Mouse (Mus musculus) retina, postnatal 1 day (tissue): ENCODE data around the gene Shank1.

Source experiments
- DNase-seq: peaks from one replicate; pipeline ENCODE4 v3.0.0-alpha.2; 2012

Shank1 gene

GRCm38 (mm10) chr7:44304775-44305641 is 5.0 kb upstream of the Shank1 start:
- DNase-seq: peak; percentile 100

DNA sequence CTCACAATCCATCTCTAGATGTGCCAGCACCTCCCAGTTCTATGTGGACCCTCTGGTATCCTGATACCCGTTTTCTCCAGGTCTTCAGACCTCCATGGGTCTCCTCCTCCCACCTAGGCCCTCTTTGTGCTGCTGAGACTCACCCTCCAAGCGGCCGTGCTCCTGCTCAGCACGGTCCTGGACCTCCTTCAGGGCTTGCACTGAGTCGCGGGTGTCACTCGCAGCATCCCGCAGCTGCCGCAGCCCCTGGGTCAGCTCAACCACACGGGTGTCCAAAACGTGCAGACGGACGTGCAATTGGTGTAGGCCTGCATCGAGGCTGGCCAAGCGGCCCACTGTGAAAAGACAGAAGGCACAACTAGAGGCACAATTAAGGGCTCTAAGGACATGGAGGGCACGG is 4.4 kb upstream of the Shank1 start:
- no peak for DNase-seq

DNA sequence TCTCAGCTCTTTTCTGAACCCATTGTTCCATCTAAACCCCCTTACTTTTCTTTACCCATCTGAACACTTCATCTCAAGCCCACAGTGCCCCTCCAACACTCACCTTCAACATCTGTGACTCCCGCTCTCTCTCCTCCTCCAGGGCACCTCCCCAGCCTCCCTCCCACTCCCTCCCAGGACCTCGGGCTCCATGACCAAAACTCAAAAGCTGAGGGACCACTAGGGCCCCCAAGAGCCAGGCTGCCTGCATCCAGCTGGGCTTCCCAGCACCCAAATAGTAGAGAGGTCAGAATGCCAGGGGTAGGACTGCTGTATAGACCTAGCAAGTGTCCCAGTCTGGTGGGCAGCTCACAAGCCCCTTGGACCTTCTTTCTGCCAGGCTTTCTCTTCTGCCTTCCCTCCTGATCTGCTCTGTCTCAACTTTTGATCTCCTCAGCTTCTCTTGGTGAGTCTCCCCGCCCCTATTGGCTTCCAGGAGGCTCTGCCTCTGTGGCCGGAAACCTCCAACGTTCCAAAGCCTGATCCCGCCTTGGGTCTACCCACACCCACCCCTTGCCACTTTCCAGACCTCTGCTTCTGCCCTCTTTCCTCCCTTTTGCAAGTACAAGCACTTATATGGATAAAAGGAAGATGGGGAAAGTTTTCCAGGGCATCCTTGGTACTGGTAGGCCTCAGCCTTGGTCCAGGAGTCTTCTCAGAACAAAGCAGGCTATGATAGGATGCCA is 3.4 kb upstream of the Shank1 start, which contains the start of gene Clec11a:
Gene Clec11a, minus strand, starts transcription at position 387 of the 725 bp plus-strand sequence.
- no peak for DNase-seq

DNA sequence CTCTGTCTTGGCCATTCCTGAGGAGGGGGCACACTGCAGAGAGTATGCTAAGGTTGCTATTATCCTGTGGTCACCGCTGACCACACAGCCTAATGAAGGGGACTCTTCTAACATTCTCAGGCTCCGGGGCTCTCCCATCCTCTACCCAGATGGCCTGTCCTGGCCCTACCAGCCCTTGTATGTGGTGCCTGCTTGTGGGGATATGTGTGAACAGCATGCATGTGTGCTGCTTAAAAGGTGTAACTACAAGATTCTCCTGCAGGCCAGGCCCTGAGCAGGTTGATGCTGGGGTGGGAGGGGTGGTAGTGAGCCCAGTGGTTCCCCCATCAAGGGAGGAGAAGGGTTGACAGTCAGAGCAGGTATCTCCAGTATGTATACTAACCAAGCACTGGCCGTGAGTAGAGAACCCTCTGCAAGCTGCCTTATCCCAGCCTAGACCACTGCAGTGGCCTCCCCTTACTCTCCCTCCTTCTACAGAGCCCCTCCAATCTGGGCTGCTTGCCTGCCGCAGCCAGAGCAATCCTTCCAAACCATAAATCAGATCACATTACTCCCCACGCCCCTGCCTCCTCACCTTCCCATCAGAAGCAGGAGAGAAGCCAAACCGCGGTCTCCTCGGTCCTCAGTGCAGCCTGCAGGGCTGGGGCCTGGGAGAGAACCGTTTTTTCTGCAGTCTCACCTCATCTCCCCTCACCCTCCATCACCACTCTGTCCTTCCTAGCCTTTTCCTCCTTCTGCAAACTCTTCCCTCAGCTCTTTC is 2.6 kb upstream of the Shank1 start:
- DNase-seq: no peak

- DNase-seq: peak; percentile 18
Measured at GRCm38 (mm10) chr7:44310285-44310877, 328 bp downstream of the Shank1 start.

GRCm38 (mm10) chr7:44310878-44311712 is 1.0 kb downstream of the Shank1 start:
- peak; percentile 74 for DNase-seq

DNA sequence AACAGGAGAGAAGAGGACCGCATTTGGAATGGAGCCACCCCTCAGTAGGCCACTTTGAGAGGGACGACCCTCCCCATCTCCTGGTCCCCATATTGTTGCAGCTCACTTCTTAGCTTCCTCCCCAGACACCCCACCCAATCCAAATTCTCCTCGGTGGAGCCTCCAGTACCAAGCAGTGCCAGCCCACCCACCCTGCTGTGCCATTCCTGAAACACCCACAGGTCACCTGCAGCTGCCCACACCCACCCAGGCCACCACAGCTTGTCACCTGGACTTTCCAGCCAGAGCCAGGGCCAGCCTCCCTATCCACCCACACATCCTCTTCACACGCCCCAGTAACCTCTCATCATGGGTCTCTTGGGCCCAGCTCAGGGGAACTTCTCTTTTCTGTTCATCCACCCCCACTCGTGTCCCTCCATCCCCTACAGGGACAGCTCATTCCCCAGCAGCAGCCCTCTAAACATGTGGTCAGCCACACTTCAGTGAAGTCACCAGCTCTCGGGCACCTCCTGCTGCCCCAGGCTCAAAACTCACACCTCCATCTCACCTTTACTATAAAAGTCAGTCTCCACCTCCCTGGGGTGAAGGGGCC is 1.8 kb downstream of the Shank1 start:
- no peak for DNase-seq

DNA sequence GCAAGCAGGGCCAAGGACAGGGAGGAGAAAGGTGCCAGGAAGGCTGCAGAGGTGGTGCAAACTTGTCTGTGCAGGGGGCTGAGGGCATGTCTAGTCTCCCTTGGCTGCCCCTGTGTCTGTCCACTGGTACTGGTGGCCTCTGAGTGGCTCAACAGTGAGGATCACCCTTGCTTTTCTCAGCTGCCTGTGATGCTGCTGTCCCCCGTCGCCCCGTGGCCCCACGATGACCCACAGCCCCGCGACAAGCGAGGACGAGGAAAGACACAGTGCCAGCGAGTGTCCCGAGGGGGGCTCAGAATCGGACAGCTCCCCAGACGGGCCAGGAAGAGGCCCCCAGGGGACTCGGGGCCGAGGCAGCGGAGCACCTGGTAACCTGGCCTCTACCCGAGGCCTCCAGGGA is 2.4 kb downstream of the Shank1 start:
- no peak for DNase-seq

GRCm38 (mm10) chr7:44317913-44318312 is 7.9 kb downstream of the Shank1 start:
- DNase-seq: peak; percentile 44

DNA sequence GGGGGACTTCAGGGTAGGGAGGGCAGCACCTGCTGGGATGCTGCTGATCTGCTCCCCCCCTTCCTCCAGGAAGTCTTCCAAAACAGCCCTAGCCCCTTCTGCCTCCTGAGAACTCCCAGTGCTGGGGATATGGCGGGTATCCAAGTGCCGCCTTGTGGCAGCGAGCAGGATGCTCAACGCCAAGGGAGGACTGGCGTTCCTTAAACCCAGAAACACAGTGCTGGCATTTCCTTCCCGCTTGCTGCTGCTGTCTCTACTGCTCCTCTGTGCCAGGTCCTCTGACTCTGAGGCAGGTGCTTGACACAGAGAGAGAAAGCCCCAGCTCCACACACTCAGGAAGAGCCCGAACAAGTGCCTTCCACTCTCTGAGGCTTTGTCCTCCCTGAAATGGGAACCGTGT is 10.8 kb downstream of the Shank1 start:
- DNase-seq: no peak

DNA sequence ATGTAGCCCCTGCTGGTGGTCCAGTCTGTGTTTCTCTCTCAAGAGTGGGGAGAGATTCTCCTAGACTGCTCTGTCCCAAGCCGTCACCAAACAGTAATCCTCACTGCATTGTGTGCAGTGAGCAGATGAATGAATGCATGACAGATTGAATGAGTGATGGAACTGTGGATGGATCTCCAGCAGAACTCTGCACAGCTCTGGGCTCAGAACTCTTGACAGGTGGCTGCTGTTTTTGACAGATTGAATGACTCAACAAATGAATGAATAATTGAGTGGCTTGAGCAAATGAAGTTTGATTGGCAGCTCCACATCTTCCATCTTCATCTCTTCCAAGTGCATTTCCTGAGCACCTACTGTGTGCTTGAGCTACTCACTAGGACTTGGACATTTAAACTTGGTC is 12.2 kb downstream of the Shank1 start:
- DNase-seq: no peak

- DNase-seq: no peak
Measured at GRCm38 (mm10) chr7:44326614-44327013, 16.6 kb downstream of the Shank1 start.

- DNase-seq: no peak
Measured at GRCm38 (mm10) chr7:44332336-44332735, 22.3 kb downstream of the Shank1 start.

GRCm38 (mm10) chr7:44334139-44334538 is 24.1 kb downstream of the Shank1 start:
- DNase-seq: no peak

DNA sequence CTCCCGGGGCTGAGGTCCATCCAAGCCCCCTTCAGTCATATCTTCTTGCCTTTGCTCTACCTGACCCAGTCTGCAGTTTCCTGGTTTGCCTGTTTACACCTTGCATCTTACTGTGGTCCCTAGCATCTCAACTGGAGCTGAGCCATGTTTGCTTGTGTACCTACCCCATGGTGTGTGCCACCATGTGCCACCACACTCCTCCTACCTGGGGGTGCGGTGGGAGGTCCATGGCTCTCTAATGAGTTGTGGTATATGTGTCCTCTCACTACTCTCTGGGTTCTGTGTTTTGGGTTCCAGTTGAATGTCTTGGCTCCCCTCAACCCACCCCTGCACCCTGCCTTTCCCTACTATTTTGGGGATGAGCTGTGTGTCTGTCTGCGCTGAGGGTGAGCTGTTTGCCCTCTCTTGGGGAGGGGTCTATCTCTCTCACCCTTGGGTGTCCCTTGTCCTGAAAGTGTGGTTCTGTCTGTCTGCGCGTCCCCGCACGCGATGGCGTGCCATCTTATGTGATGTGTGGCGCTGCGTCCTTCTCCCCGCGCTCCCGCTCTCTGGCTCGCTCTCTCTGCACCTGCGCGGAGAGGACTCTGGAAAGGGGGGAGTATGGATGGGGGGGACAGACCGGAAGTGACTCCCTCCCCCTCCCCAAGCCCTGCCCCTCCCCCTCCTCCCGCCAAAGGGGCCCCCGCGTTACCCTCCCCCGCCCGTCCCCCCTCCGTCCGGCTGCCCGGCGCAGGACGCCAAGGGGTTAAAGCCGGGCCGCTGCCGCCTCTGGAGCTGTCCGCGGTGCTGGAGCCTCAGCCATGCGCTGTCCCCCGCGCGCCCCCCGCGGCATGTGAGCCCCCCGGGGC is 25.2 kb downstream of the Shank1 start:
- peak; percentile 75 for DNase-seq

DNA sequence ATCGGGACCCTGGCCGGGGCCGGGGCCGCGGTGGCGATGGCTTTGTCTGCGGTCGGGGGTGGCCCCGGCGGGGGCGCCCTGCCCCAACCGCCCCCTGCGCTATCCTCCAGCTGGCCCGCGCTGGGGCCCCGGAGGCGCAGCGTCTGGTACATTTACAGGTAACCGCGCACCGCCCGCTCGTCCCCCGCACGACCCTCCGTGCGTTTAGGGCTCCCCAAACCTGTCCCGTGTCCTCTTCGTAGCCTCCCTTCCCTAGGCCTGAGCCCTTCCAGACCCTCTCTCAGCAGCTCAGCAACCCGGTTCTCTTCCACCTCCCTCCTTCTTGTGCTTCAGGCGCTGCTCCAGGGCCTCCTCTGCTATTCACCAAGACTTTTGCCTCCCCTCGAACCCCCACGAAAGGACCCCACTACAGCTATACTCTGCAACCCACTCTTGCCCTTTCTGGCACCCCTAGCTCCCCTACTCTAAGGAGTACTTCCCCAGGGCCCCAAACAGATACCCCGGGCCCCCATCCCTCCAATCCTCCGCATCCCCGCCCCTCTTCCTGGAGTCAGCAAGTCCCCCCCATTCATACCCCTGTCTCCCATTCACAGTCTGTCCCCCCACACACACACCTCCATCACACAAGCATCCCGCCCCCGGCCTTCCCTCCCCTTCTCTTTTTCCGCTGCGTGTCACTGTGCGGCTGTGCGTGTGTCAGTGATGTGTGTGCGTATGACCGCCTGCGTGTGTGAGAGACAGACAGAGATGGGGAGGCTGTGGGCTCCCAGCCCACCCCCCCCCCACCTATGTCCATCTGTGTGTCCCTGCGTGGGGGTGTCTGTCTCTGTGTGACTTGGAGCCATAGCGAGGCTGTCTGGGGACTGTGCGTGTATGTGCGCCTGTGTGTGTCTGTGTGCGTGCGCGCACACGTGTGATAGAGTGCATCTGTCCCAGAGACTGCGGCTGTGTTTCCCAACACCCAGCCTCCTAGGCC is 26.3 kb downstream of the Shank1 start:
- DNase-seq: peak; percentile 58

- no peak for DNase-seq
Measured at GRCm38 (mm10) chr7:44337121-44337849, 27.2 kb downstream of the Shank1 start.

GRCm38 (mm10) chr7:44340226-44340625 is 30.2 kb downstream of the Shank1 start:
- DNase-seq: no peak

- DNase-seq: no peak
Measured at GRCm38 (mm10) chr7:44341119-44341518, 31.1 kb downstream of the Shank1 start.
